Mouse (Mus musculus): Measurements from ENCODE around the gene Phf5a. TPM values are rescaled to one million over a fixed set of nuclear protein-coding genes. Genes with fewer than 3 reads are reported as not detected.
A peak's percentile ranks its signal among the peaks of the same experiment; 100 is the strongest.
"Not testable (repeated sequence)": the region's sequence is repeated elsewhere in the genome, so short reads cannot be mapped to it uniquely, and the experiment has no call there.

Gene Phf5a
- polyA plus RNA-seq (2015; fragmentation: Nextera tagmentation; extraction: Ambion mirVana): 92.7 and 114 TPM in 2 replicates

DNA sequence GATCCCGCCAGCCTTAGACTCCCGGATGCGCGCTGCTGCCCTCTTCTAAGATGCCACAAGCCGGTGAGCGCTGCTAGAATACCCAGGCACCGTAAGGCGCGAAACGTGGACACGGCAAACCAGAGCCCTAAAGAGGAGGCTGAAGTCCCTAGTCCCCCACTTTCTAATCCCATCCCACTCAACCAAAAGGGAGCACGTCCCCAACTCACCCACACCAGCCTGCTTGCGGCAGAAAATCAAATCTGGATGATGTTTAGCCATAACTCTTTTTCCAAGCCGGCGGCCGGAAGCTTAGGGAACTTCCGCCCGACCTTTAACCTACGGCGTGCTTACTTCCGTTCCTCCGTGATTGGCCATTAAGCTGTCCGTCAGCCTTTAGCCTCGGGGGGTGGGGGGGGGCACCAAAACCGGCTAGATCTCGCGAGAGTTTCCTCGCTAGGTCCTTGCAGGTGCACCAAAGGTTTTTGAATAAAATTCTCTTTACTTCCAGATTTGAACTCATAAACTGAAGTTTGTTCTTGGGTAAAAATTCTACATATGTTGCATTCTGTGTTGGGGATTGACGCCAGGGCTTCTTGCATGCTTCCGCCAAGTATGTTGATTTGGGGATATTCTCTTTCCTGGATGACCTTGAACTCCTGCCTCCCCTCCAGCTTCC lies at the start of gene Phf5a:
Gene Phf5a, minus strand, starts transcription at position 308 of the 658 bp plus-strand sequence.
- peak within 1 kb of the TSS; percentile 89 for H3K4me2 ChIP-seq
- peak within 1 kb of the TSS; percentile 98 for H3K27ac ChIP-seq (replicated peaks)
- peaks cover 35% of the 10 kb centered on the region for H3K4me1 ChIP-seq
- no peaks in the 10 kb centered on the region for H3K9me3 ChIP-seq
- peak within 1 kb of the TSS; percentile 99 for H3K4me3 ChIP-seq
- H3K9ac ChIP-seq: peak within 1 kb of the TSS; percentile 98
- ATAC-seq (ENCODE audit: extremely low read depth, insufficient number of reproducible peaks, low FRiP score, low TSS enrichment): peak; percentile 83
- H3K36me3 ChIP-seq: peaks cover 42% of the 10 kb centered on the region
- H3K27me3 ChIP-seq (replicated peaks): no peaks in the 10 kb centered on the region
- under 1% methylated on average over 30 of the region's 30 CpGs for WGBS

DNA sequence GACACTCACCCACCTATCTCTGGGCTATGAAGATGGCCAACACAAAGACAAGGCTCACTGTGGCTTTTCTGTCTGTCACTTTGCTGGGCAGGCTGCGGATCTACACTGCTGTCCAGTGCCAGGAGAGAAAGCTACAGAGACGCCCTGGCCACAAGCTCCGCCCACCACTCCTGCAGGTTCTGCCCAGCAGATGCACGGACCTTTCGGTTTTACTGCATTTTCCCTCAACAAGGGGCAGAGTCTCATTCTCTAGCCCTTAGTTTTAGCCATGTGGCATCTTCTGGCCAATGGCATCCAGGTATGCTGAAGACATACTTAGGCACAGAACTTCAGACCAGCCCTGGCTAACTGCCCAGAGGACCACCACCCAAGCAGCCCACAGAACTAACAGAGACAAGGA lies 49.5 kb upstream of the Phf5a start:
- Histone ChIP-seq H3K27ac (replicated peaks) (no peak overlapping the region), H3K4me3 (no peak overlapping the region), H3K27me3 (replicated peaks) (no peaks in the 10 kb centered on the region), H3K4me2 (no peak overlapping the region), H3K9ac (no peak overlapping the region), H3K36me3 (peaks cover 22% of the 10 kb centered on the region), H3K9me3 (no peaks in the 10 kb centered on the region), H3K4me1 (peaks cover 12% of the 10 kb centered on the region)
- ATAC-seq (ENCODE audit: extremely low read depth, insufficient number of reproducible peaks, low FRiP score, low TSS enrichment): no peak
- WGBS: 56% methylated on average over 5 of the region's 5 CpGs

DNA sequence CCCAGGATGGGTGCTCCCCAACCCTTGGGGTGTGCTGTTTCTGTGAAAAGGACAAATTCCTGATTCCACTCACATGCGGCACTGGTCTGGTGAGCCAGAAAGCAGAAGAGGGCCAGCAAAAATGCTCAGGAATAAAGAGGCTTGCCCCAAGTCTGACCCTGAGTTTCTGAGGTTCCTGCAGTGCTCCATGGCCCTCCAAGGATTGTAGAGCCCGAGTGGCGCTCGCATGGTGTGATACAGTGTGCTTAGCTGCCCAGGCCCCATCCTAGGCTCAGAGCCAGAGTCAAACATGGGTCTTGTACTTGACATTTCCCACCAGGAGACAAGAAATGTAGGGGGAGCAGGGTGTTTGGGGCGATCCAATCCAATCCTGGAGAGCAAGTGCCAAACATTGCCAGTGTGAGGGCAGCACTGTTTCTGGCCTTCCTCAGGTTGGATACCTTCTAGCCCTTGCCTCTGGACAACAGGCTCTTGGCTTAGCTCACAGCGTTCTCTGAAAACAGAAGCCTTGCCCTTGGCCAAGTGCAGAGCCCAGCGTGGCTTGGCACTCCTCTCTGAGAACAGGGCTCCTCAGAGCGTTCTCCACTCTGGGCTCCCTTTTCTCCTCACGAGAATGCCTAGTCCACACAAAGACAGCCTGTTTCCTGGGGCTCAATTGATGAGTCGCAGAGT lies 49.0 kb upstream of the Phf5a start:
- H3K4me3 ChIP-seq: no peak overlapping the region
- peaks cover 12% of the 10 kb centered on the region for H3K4me1 ChIP-seq
- no peak overlapping the region for H3K4me2 ChIP-seq
- H3K9me3 ChIP-seq: no peaks in the 10 kb centered on the region
- no peak overlapping the region for H3K27ac ChIP-seq (replicated peaks)
- no peaks in the 10 kb centered on the region for H3K27me3 ChIP-seq (replicated peaks)
- no peak for ATAC-seq (ENCODE audit: extremely low read depth, insufficient number of reproducible peaks, low FRiP score, low TSS enrichment)
- H3K9ac ChIP-seq: no peak overlapping the region
- WGBS: 80% methylated on average over 10 of the region's 10 CpGs
- peaks cover 28% of the 10 kb centered on the region for H3K36me3 ChIP-seq

DNA sequence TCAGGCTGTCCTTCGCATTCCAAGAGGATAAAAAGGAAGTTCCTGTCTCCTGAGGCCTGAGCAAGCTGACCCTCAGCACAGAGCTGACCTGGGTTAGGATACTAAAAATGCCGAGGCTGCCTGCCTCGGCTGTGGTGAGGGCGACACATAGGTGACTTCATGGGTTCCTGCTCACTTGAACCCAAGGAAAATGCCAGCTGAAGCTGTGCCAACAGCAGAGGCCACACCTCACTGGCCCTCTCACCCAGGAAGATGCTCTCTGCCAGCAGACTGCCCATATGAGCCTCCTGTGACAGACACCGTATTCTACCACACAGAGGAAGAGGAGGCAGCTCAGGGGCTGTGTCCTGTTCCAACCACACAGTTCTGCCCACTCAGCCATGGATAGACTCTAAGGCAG lies 47.4 kb upstream of the Phf5a start:
- Histone ChIP-seq H3K4me3 (no peak overlapping the region), H3K36me3 (peaks cover 44% of the 10 kb centered on the region), H3K4me1 (no peaks in the 10 kb centered on the region), H3K27me3 (replicated peaks) (no peaks in the 10 kb centered on the region), H3K27ac (replicated peaks) (no peak overlapping the region), H3K4me2 (no peak overlapping the region), H3K9me3 (no peaks in the 10 kb centered on the region), H3K9ac (no peak overlapping the region)
- WGBS: 73% methylated on average over 5 of the region's 5 CpGs
- no peak for ATAC-seq (ENCODE audit: extremely low read depth, insufficient number of reproducible peaks, low FRiP score, low TSS enrichment)

DNA sequence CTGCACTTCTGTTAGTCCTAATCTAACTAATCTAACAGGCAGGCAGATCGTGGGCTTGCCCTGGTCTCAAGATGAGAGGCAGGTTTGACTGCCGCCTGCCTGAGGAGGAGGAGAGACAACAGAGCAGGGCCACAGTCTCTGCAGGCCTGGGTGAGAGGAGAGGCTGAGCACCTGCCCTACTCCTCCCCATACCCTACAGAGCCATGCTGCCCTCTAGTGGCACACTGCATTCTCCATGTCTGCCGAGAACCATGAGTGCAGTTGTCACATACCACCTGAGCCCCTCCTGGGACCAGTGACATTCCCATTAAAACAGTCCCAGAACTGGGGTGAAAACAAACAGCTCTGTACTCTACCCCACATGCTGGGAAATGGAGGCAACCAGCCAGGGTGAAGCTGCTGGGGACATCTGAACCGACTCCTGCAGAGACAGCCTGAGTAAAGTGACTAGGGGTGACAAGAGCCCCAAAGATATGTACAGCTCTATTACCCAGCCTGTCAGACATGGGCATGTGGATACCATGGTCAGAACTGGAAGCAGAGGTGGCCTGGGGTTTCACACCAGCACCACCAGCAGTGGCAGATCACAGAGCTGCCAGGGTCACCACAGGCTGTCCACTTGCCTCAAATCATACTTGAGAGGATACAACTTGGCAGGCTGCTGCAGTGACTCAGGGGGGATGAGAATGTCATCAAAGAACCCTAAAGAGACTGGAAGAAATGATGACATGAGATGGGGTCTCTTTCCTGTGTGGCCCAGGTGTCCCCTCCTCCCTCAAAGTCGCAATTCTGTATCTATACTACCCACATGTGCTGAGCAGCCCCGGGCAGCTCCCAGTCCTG lies 46.1 kb upstream of the Phf5a start:
- H3K27me3 ChIP-seq (replicated peaks): no peaks in the 10 kb centered on the region
- no peaks in the 10 kb centered on the region for H3K4me1 ChIP-seq
- no peak overlapping the region for H3K4me2 ChIP-seq
- 51% methylated on average over 6 of the region's 6 CpGs for WGBS
- no peak overlapping the region for H3K4me3 ChIP-seq
- no peak overlapping the region for H3K27ac ChIP-seq (replicated peaks)
- no peak for ATAC-seq (ENCODE audit: extremely low read depth, insufficient number of reproducible peaks, low FRiP score, low TSS enrichment)
- peaks cover 53% of the 10 kb centered on the region for H3K36me3 ChIP-seq
- no peaks in the 10 kb centered on the region for H3K9me3 ChIP-seq
- no peak overlapping the region for H3K9ac ChIP-seq

DNA sequence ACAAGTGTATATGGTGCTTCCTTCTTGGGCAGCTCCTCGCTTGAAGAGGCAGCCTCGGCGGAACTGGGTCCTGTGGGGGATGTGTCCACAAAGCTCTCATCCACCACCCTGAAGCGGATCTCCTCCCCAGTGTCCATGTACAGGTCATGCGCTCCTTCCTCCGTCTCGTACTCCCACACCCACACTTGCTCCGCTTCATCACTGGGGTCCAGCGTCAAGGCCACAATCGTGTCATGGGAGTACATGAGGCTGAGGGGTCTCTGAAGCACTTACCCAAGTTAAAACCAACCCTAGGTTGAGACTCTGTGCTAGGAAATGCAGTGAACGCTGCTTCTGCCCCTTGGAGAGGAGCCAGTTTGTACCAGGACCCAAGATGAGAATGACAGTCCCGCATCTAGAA lies 45.5 kb upstream of the Phf5a start:
- H3K4me1 ChIP-seq: no peaks in the 10 kb centered on the region
- H3K9me3 ChIP-seq: no peaks in the 10 kb centered on the region
- no peak overlapping the region for H3K4me3 ChIP-seq
- peaks cover 59% of the 10 kb centered on the region for H3K36me3 ChIP-seq
- H3K27me3 ChIP-seq (replicated peaks): no peaks in the 10 kb centered on the region
- 83% methylated on average over 12 of the region's 12 CpGs for WGBS
- H3K4me2 ChIP-seq: no peak overlapping the region
- H3K27ac ChIP-seq (replicated peaks): no peak overlapping the region
- H3K9ac ChIP-seq: no peak overlapping the region
- no peak for ATAC-seq (ENCODE audit: extremely low read depth, insufficient number of reproducible peaks, low FRiP score, low TSS enrichment)

DNA sequence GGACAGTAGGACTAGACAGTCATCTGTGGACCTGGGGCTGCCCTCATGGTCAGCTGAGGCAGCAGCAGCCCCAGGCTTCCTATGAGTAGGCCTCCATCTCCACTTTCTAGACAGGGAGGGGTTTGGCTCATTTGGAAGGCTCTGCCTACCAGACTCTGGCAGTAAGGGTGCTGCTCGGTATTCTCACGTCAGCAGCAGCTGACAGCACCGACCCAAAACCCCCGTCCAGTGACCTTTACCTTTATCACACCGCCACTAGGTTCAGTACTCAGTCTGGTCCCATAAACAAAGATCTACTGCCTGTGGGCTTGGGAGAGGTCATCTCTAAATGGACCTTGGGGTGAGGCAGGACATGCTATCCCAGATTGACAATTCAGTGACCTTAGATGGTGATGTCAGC lies 44.0 kb upstream of the Phf5a start:
- H3K9ac ChIP-seq: no peak overlapping the region
- 71% methylated on average over 5 of the region's 5 CpGs for WGBS
- ATAC-seq (ENCODE audit: extremely low read depth, insufficient number of reproducible peaks, low FRiP score, low TSS enrichment): no peak
- no peak overlapping the region for H3K27ac ChIP-seq (replicated peaks)
- no peaks in the 10 kb centered on the region for H3K4me1 ChIP-seq
- no peaks in the 10 kb centered on the region for H3K9me3 ChIP-seq
- no peak overlapping the region for H3K4me3 ChIP-seq
- peaks cover 73% of the 10 kb centered on the region for H3K36me3 ChIP-seq
- H3K27me3 ChIP-seq (replicated peaks): no peaks in the 10 kb centered on the region
- no peak overlapping the region for H3K4me2 ChIP-seq

DNA sequence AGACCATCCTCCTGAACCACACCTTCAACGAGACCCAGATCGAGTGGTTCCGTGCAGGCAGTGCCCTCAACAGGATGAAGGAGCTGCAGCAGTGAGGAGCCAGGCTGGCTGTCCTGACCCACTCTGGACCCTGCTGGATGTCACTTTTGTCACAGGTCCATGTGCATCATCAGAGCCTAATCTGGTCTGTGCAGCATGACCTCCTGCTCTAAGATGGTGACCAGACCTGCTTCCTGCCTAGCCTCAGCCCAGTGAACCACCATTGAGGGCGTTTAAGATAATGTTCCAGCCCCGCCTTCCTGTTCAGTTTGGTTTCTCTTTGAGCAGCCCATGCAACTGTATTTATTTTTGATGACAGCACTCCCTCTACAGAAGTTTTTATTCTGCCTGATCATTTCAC lies 43.0 kb upstream of the Phf5a start:
- H3K27me3 ChIP-seq (replicated peaks): no peaks in the 10 kb centered on the region
- no peak overlapping the region for H3K4me3 ChIP-seq
- H3K9me3 ChIP-seq: no peaks in the 10 kb centered on the region
- no peak overlapping the region for H3K4me2 ChIP-seq
- no peaks in the 10 kb centered on the region for H3K4me1 ChIP-seq
- peaks cover 81% of the 10 kb centered on the region for H3K36me3 ChIP-seq
- H3K27ac ChIP-seq (replicated peaks): no peak overlapping the region
- no peak for ATAC-seq (ENCODE audit: extremely low read depth, insufficient number of reproducible peaks, low FRiP score, low TSS enrichment)
- no peak overlapping the region for H3K9ac ChIP-seq
- WGBS: 72% methylated on average over 5 of the region's 5 CpGs

DNA sequence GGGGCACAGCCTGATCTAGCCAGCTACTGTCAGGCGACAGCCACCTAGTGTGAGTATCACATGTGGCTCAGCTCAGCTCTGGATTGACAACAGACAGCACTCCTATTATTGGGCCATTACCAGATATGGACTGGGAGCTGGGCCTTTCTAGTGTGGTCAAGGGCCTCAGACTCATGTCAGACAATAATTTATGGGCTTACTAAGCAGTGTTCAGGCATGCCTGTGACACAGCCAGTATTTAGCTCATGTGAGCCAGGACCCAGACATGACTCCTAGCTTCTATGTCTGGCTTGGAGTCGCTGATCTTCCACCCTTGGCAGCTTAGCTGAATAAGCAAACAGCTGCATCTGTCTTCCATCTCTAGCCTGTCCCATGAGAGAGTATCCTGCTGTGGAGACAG lies 40.8 kb upstream of the Phf5a start:
- H3K4me2 ChIP-seq: no peak overlapping the region
- no peak overlapping the region for H3K4me3 ChIP-seq
- no peak overlapping the region for H3K9ac ChIP-seq
- ATAC-seq (ENCODE audit: extremely low read depth, insufficient number of reproducible peaks, low FRiP score, low TSS enrichment): no peak
- WGBS: 54% methylated on average over 2 of the region's 2 CpGs
- no peaks in the 10 kb centered on the region for H3K4me1 ChIP-seq
- no peaks in the 10 kb centered on the region for H3K9me3 ChIP-seq
- peaks cover 98% of the 10 kb centered on the region for H3K36me3 ChIP-seq
- H3K27ac ChIP-seq (replicated peaks): no peak overlapping the region
- no peaks in the 10 kb centered on the region for H3K27me3 ChIP-seq (replicated peaks)

DNA sequence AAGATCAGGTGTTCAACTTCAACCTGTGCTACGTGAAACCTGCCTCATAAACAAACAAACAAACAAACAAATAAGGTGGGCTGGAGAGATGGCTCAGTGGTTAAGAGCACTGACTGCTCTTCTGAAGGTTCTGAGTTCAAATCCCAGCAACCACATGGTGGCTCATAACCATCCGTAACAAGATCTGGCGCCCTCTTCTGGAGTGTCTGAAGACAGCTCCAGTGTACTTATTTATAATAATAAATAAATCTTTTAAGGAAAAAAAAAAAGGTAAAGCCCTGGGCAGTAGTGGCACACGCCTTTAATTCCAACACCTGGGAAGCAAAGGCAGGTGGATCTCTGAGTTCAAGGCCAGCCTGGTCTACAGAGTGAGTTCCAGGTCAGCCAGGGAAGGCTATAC lies 37.1 kb upstream of the Phf5a start:
- H3K27me3 ChIP-seq (replicated peaks); H3K9ac ChIP-seq; H3K27ac ChIP-seq (replicated peaks); H3K4me1 ChIP-seq; H3K4me2 ChIP-seq; H3K9me3 ChIP-seq; ATAC-seq (ENCODE audit: extremely low read depth, insufficient number of reproducible peaks, low FRiP score, low TSS enrichment); H3K4me3 ChIP-seq: not testable (repeated sequence)
- peaks cover 100% of the 10 kb centered on the region for H3K36me3 ChIP-seq
- WGBS: 87% methylated on average over 4 of the region's 4 CpGs

DNA sequence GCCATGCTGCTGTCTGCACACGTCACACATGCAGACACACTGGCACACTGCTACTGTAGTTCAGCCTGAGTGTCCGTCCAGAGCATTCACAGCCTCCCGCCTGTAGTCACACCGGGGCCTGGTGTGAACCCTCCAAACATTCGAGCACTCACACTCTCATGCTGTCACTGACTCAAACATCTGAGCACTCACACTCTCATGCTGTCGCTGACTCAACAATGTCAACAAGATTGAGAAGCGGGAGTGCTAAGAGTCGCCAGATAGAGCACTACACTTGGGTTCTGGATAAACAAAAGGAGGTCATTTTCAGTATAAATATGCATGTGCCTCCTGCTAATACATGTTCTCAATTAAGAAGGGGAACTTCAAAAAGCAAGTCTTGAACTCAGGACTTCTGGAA lies 36.2 kb upstream of the Phf5a start:
- Histone ChIP-seq H3K4me1 (no peaks in the 10 kb centered on the region), H3K9ac (no peak overlapping the region), H3K4me2 (no peak overlapping the region), H3K4me3 (no peak overlapping the region), H3K36me3 (peaks cover 100% of the 10 kb centered on the region), H3K27me3 (replicated peaks) (no peaks in the 10 kb centered on the region), H3K9me3 (no peaks in the 10 kb centered on the region), H3K27ac (replicated peaks) (no peak overlapping the region)
- WGBS: 84% methylated on average over 8 of the region's 8 CpGs
- no peak for ATAC-seq (ENCODE audit: extremely low read depth, insufficient number of reproducible peaks, low FRiP score, low TSS enrichment)

All from heart, embryonic 13.5 days (tissue).